Mouse (Mus musculus): ENCODE results near the gene C130050O18Rik. TPM values are rescaled to one million over a fixed set of nuclear protein-coding genes. Genes with fewer than 3 reads are reported as not detected.
A peak's percentile ranks its signal among the peaks of the same experiment; 100 is the strongest.
"Not testable (repeated sequence)": the region's sequence is repeated elsewhere in the genome, so short reads cannot be mapped to it uniquely, and the experiment has no call there.

C130050O18Rik gene
- total RNA-seq, 2 experiments from 2014 or later: 0.25 to 0.33 TPM

DNA sequence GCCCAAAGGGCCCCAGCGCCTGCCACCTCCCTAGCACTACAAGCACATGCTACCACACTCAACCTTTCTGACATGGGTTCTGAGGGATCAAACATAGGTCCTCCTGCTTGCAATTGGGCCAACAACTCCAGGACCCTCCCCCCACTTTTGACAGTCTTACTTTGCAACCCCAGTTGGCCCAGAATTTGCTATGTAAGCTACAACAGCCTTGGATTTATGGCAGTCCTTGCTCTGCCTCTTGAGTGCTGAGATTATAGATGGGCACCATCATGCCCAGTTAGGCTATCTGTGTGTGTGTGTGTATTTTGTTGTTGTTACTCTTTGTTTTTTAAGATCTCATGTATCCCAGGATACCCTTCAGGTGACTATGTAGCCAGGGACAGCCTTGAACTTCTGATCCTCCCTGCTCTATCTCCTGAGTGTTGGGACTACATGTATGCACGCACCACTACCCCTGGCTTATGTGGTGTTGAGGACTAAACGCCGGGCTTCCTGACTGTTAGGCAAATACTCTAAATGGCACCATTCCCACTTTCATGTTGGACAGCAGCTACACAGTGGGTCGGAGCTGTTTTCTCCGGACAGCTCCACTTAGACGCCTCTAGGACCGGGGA lies 25.2 kb upstream of the C130050O18Rik start:
- no peak for DNase-seq (ENCODE audit: extremely low spot score in 1 of 2, low spot score in 1 of 2)

- peak; percentile 67 to 72 for DNase-seq (ENCODE audit: extremely low spot score in 1 of 2, low spot score in 1 of 2)
These were observed 24.5 kb upstream of the C130050O18Rik start for GRCm38 (mm10) chr5:139380385-139381248.

DNA sequence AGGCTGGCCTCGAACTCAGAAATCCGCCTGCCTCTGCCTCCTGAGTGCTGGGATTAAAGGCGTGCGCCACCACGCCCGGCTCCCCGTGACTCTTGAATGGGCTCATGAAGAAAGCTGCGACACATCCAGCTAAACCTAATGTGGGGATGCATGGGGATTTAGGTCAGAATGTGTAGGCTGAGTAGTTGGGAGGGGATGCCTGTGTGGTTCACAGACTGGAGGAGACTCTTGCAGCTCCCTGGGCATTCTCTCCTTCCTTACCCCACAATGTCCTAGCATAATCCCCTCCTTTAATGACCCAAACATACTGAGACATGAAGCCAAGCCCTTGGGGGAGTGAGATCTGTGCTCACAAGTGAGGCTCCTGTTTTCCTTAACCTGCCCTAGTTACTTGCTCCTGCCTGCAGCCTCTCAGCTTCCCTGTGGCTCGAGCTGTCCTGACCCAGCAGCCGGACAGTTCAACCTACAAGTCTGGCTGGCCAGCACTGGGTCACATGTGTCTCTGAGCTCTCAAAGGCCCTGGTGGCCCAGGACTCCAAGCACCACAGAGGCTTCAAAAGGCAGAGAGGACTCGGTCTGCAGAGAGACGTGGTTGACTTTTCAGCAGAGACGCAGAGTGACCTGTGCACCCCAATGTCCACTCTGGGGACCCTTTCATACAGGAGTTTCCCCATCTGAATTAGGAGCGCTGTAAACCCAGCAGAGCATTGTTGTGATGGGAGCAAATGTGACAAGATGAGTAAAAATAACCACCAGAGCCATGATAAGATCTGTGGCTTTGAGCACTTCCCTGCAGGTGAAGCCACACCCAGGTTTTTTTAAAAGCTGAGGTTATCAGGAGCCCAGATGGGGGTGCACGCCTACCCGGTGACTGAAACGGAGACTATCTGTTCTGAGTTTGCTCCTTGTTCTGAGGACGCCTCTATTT lies 23.2 kb upstream of the C130050O18Rik start:
- no peak for DNase-seq (ENCODE audit: extremely low spot score in 1 of 2, low spot score in 1 of 2)

- DNase-seq (ENCODE audit: extremely low spot score in 1 of 2, low spot score in 1 of 2): no peak
These were observed 22.3 kb upstream of the C130050O18Rik start for GRCm38 (mm10) chr5:139382760-139383159.

DNA sequence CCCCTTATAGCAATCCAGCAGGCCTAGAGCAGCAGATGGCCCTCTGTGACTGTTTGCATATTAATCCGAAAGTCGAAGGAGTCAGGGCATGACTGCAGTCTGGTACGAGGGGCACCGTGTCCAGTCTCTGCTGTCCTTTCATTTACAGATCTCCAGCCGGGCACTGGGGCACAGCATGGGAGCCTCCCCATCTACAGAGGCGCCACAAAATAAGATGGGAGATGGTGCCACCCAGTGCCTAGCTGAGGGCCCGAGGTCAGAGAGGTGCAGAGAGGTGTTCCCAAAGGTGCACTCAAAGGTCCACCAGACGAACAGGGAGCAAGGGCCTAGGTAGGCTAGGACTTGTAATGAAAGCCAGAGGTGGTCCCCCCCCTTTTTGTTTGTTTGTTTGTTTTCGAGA lies 21.8 kb upstream of the C130050O18Rik start:
- DNase-seq (ENCODE audit: extremely low spot score in 1 of 2, low spot score in 1 of 2): no peak

- no peak for DNase-seq (ENCODE audit: extremely low spot score in 1 of 2, low spot score in 1 of 2)
These were observed 20.5 kb upstream of the C130050O18Rik start for GRCm38 (mm10) chr5:139384531-139384930.

GRCm38 (mm10) chr5:139386047-139386446 lies 19.0 kb upstream of the C130050O18Rik start:
- DNase-seq (ENCODE audit: extremely low spot score in 1 of 2, low spot score in 1 of 2): no peak

DNA sequence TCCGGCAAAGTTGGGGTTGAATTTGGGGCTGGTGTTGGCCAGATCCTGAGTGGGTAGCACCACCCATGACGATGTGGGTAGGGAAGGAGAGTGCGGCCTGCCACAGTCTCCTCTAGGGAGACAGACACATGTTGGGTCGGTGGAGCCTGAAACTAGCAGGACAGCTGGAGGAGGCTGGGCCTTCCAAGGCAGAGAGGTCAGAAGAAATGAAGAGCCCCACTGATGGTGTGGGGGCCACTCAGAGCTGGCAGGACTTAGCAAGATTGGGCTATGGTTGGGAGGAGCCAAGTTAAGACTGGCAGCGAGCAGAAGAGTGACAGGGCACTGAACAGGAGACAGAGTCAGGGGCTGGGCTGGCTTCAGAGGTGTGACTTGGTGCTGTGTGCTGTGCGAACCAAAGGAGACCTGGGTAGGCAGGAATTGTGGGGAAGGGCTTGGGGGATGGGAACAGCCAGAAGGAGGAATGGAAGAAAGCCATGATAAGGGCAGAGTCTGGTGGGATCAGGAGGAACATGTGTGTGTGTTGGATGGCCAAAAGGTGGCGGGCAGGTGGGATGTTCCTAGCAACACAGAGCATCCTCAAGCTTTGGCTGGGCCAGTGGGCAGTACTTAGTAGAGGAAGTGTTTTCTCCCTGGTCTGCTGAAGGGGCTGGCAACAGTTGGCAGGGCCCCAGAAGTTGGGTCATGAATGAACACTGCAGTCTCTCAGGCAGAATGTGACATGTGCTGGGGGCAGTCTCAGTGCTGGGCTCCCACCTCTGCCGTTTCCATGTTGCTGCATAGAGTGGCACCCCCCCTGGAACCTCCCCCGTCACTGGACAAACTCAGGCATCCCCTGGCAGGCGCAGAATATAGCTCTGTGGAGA lies 17.5 kb upstream of the C130050O18Rik start:
- DNase-seq (ENCODE audit: extremely low spot score in 1 of 2, low spot score in 1 of 2): no peak

DNA sequence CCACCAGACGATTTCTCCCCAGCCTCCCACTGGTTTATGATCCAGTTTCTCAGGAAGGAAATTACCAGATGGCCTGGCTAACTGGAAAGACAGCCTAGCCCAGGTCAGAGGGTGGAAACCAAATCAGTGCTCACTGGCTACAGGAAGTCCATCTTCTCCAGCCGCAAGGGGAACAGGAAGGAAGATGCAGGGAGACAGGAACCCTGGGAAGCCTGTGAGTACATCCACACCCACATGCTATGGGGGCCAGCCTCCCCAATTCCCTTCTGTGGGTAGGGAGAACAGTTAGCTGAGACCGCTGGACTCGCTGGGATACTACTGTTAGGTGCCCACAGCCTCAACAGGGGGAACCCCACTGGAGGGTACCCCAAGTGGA lies 16.9 kb upstream of the C130050O18Rik start:
- DNase-seq (ENCODE audit: extremely low spot score in 1 of 2, low spot score in 1 of 2): no peak

GRCm38 (mm10) chr5:139388694-139389675 lies 16.1 kb upstream of the C130050O18Rik start:
- DNase-seq (ENCODE audit: extremely low spot score in 1 of 2, low spot score in 1 of 2): peak in 1 of 2 experiments; percentile 39

DNA sequence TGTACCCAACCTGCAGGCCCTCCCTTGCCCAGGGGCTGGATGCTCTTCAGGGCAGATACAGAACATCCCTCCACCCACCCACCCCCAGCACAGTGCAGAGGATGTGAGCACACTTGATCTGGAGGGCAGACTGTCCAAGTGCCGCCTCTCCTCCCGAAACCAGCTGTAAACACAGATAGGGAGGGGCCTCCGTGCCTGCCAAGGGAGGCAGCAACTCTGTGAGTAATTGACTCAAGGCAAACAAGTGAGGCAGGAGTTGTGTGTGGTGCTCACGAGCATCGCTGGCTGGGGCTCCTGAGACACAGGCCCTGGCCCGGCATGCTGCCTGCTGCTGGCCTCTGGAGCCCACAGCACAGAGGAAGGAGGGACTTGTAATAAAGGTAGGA lies 15.4 kb upstream of the C130050O18Rik start:
- DNase-seq (ENCODE audit: extremely low spot score in 1 of 2, low spot score in 1 of 2): peak in 1 of 2 experiments; percentile 37

DNA sequence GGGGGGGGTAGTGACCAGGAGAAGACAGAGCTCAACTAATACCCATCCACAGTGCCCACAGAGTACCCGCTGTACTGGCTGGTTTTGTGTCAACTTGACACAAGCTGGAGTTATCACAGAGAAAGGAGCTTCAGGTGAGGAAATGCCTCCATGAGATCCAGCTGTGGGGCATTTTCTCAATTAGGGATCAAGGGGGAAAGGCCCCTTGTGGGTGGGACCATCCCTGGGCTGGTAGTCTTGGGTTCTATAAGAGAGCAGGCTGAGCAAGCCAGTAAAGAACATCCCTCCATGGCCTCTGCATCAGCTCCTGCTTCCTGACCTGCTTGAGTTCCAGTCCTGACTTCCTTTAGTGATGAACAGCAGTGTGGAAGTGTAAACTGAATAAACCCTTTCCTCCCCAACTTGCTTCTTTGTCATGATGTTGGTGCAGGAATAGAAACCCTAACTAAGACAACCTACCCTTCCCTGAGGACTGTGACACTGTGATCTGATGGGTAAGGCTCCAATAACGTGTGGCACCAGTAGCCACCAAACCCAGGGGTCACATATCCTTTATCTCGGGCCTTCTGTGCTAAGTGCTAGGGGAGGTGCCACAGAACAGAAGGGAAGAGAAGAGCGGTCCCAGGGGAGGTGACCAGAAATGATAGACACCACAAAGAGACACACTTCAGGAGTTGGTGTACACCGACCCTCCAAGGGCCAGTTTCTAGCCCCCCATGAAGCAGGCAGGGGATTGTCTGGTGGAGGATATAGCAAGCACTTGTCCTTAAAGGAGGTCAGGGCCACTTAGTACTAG lies 14.6 kb upstream of the C130050O18Rik start:
- not testable (repeated sequence) for DNase-seq (ENCODE audit: extremely low spot score in 1 of 2, low spot score in 1 of 2)

GRCm38 (mm10) chr5:139391309-139391990 lies 13.6 kb upstream of the C130050O18Rik start:
- DNase-seq (ENCODE audit: extremely low spot score in 1 of 2, low spot score in 1 of 2): no peak

DNA sequence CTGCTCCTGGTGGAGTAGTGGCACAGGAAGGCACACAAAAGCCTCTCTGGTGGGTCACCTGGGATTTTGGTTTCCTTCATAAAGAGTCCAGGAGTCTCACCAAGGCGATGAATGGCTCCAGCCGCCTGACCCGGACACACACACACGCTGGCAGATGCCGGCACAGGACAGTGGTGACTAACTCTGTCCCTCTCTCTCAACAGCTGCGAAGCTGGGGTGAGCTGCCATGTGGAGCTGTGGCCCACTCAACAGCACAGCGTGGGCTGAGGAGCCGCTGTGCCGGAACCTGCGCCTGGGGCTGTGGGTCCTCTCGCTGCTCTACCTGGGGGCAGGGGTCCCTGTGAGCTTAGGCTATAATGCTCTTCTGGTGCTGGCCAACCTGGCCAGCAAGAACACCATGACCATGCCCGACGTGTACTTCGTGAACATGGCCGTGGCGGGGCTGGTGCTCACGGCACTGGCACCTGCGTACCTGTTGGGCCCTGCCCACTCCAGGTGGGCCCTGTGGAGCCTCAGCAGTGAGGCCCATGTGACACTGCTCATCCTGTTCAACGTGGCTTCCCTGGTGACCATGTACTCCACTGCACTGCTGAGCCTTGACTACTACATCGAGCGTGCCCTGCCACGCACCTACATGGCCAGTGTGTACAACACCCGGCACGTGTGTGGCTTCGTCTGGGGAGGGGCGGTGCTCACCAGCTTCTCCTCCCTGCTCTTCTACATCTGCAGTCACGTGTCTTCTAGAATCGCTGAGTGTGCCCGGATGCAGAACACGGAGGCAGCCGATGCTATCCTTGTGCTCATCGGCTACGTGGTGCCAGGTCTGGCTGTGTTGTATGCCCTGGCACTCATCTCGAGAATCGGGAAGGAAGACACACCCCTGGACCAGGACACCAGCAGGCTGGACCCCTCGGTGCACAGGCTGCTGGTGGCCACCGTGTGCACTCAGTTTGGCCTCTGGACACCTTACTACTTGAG lies 12.6 kb upstream of the C130050O18Rik start:
- DNase-seq (ENCODE audit: extremely low spot score in 1 of 2, low spot score in 1 of 2): no peak

GRCm38 (mm10) chr5:139393197-139393588 lies 11.9 kb upstream of the C130050O18Rik start:
- DNase-seq (ENCODE audit: extremely low spot score in 1 of 2, low spot score in 1 of 2): no peak

DNA sequence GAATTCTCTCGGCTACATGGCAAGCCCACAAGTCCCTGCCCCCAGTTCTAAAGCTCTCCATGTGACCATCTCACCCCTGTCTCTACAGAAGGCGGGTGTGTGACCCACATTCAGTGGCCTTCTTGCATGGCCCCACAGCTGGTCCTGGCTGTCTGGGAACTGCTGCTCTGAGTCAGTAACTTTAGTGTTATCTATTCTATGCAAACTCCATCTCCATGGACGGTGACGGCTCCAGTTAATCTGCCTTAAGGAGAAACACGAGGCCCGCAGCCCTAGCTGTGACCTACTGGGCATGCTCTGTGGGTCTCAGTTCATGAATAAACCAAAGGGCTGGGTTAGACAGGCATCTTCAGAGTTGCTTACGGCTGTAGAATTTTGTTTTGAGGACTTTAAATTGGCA lies 10.7 kb upstream of the C130050O18Rik start:
- DNase-seq (ENCODE audit: extremely low spot score in 1 of 2, low spot score in 1 of 2): no peak

Measured in layer of hippocampus, postnatal 25 days (tissue).